Mouse (Mus musculus) cortical plate, adult 2 months (tissue): ENCODE results near the gene Pigg.
"Not testable (repeated sequence)": the region's sequence is repeated elsewhere in the genome, so short reads cannot be mapped to it uniquely, and the experiment has no call there.

Experiments used
- CTCF ChIP-seq: fragments of 200-500 bp; IDR thresholded peaks from 2 replicates; pipeline ENCODE4 v1.5.1; 2011; ENCODE audit warnings: mild to moderate bottlenecking, control low read depth, low read length; ENCODE audit not compliant: insufficient read depth; ENCODE audit errors: extremely low read depth
- POLR2A ChIP-seq: fragments of 200-500 bp; IDR thresholded peaks from 2 replicates; pipeline ENCODE4 v1.6.1; 2011; ENCODE audit warnings: mild to moderate bottlenecking, low read length, control low read depth; ENCODE audit not compliant: insufficient read depth; ENCODE audit errors: extremely low read depth

- TF ChIP-seq CTCF, POLR2A: not testable (repeated sequence)
These were observed 41.1 kb upstream of the Pigg start for GRCm38 (mm10) chr5:108271345-108271744.
